10 mouse cellular contexts compared by ENCODE assay signal in the genomic region with DNA sequence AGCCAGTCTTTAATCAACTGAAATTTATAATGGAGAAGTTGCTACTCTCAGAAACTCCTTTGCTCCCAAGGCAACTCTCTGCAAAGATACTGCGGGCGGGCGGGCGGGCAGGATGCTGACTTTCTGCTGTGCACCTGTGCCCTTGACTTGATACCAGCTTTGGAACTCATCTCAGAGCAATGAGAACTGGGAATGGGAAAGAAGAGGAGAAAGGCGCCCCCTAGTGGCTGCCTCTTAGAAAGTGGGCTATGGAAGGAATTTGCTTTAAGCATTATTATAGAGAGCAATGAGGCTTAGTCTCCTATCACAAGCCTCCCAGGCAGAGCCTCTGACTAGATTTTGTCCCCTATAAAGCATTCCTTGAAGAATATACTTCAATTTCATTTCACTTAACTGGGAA. TPM values are rescaled to one million over a fixed set of nuclear protein-coding genes. Genes with fewer than 3 reads are reported as not detected.
DNase-seq lines count a peak whose midpoint lies in the region; ATAC-seq and TF ChIP-seq lines count a peak whose summit lies in the region.
"Had no signal": no experiment of that assay in that cellular context is flagged by ENCODE, and none has a peak within 500 bp of the region (broad histone marks: within the 10 kb centered on the region; RNA-seq: fewer than 3 reads in every experiment).

No protein-coding gene starts in this region.

- 59% methylated on average over 5 of the region's 5 CpGs for WGBS in intestine, postnatal 0 days
- WGBS in intestine, embryonic 16.5 days = 64% methylated on average over 5 of the region's 5 CpGs
- WGBS in midbrain, postnatal 0 days = 62% methylated on average over 5 of the region's 5 CpGs

- H3K4me1 ChIP-seq in intestine, postnatal 0 days (replicated peaks; ENCODE audit: control insufficient read depth, insufficient read depth, low read length) = no peaks in the 10 kb centered on the region
- H3K4me1 ChIP-seq in intestine, embryonic 16.5 days (ENCODE audit: control insufficient read depth, insufficient read depth, low read length) = 0 out of 2 replicates have a peak, but pooled peaks cover 2% of the 10 kb centered on the region
- no peaks in the 10 kb centered on the region for H3K4me1 ChIP-seq in midbrain, postnatal 0 days (ENCODE audit: insufficient read depth, low read length)
- H3K4me1 ChIP-seq: embryonic facial prominence, embryonic 15.5 days; liver, embryonic 15.5 days had no signal

- no peak overlapping the region for H3K4me2 ChIP-seq in intestine, postnatal 0 days (replicated peaks; ENCODE audit: low read depth)
- no peak overlapping the region for H3K4me2 ChIP-seq in intestine, embryonic 16.5 days (ENCODE audit: low read depth, low read length)
- no peak overlapping the region for H3K4me2 ChIP-seq in midbrain, postnatal 0 days (ENCODE audit: low read depth, low read length, poor library complexity, severe bottlenecking)
- H3K4me2 ChIP-seq: embryonic facial prominence, embryonic 15.5 days; liver, embryonic 15.5 days had no signal

- ATAC-seq in intestine, postnatal 0 days = no peak
- ATAC-seq in intestine, embryonic 16.5 days = no peak
- ATAC-seq in frontal cortex, adult (ENCODE audit: low TSS enrichment) = peak; percentile 77
- no peak for ATAC-seq in midbrain, postnatal 0 days (ENCODE audit: low FRiP score)
- no peak for ATAC-seq in inflammation-experienced regulatory T-cells, adult 6 months

- H3K36me3 ChIP-seq in intestine, postnatal 0 days (ENCODE audit: control insufficient read depth, insufficient read depth) = no peaks in the 10 kb centered on the region
- H3K36me3 ChIP-seq in intestine, embryonic 16.5 days (ENCODE audit: control insufficient read depth, insufficient read depth, low read length) = no peaks in the 10 kb centered on the region
- H3K36me3 ChIP-seq in midbrain, postnatal 0 days (ENCODE audit: insufficient read depth, low read length) = no peaks in the 10 kb centered on the region
- H3K36me3 ChIP-seq: embryonic facial prominence, embryonic 15.5 days; liver, embryonic 15.5 days had no signal

- H3K4me3 ChIP-seq in intestine, postnatal 0 days (ENCODE audit: low read depth, low read length) = no peak overlapping the region
- no peak overlapping the region for H3K4me3 ChIP-seq in intestine, embryonic 16.5 days (ENCODE audit: low read length)
- no peak overlapping the region for H3K4me3 ChIP-seq in midbrain, postnatal 0 days (ENCODE audit: low read depth, low read length)
- H3K4me3 ChIP-seq: embryonic facial prominence, embryonic 15.5 days; liver, embryonic 15.5 days had no signal

- TF ChIP-seq CTCF in intestine, postnatal 0 days (IDR thresholded peaks at IDR 0.05; ENCODE audit: low read depth) = peak; percentile 74
- TF ChIP-seq CTCF in midbrain, postnatal 0 days (IDR thresholded peaks at IDR 0.05) = peak; percentile 65

- H3K9ac ChIP-seq in intestine, postnatal 0 days (ENCODE audit: low read depth, low read length) = no peak overlapping the region
- no peak overlapping the region for H3K9ac ChIP-seq in intestine, embryonic 16.5 days (ENCODE audit: low read depth, low read length)
- H3K9ac ChIP-seq in midbrain, postnatal 0 days (replicated peaks; ENCODE audit: low read length, poor library complexity, severe bottlenecking) = no peak overlapping the region
- H3K9ac ChIP-seq: embryonic facial prominence, embryonic 15.5 days; liver, embryonic 15.5 days had no signal

- H3K27me3 ChIP-seq in intestine, postnatal 0 days (replicated peaks; ENCODE audit: control insufficient read depth, insufficient read depth, low read length) = no peaks in the 10 kb centered on the region
- H3K27me3 ChIP-seq in intestine, embryonic 16.5 days (replicated peaks; ENCODE audit: control insufficient read depth, insufficient read depth, low read length) = no peaks in the 10 kb centered on the region; the same call in 1 of the 2 replicates
- no peaks in the 10 kb centered on the region for H3K27me3 ChIP-seq in midbrain, postnatal 0 days (ENCODE audit: insufficient read depth, low read length)
- H3K27me3 ChIP-seq: embryonic facial prominence, embryonic 15.5 days; liver, embryonic 15.5 days had no signal

- no peak overlapping the region for H3K27ac ChIP-seq in intestine, postnatal 0 days (ENCODE audit: low read depth, low read length)
- no peak overlapping the region for H3K27ac ChIP-seq in intestine, embryonic 16.5 days (ENCODE audit: low read length)
- no peak overlapping the region for H3K27ac ChIP-seq in midbrain, postnatal 0 days (ENCODE audit: low read depth, low read length)
- H3K27ac ChIP-seq: embryonic facial prominence, embryonic 15.5 days; liver, embryonic 15.5 days had no signal

- H3K9me3 ChIP-seq in intestine, postnatal 0 days (ENCODE audit: control insufficient read depth) = no peaks in the 10 kb centered on the region
- H3K9me3 ChIP-seq in intestine, embryonic 16.5 days (ENCODE audit: control insufficient read depth, low read length) = no peaks in the 10 kb centered on the region
- no peaks in the 10 kb centered on the region for H3K9me3 ChIP-seq in midbrain, postnatal 0 days (ENCODE audit: low read length)
- H3K9me3 ChIP-seq: embryonic facial prominence, embryonic 15.5 days; liver, embryonic 15.5 days had no signal

- peak; percentile 69 for DNase-seq in ES-CJ7 (ENCODE audit: low read depth, low spot score)
- DNase-seq in brain, adult 2 months (ENCODE audit: low read depth, low spot score) = peak; percentile 71
- peak; percentile 45 to 57 for DNase-seq in layer of hippocampus, postnatal 14 days (ENCODE audit: low spot score in 2 of 2)
- DNase-seq in midbrain, postnatal 0 days (ENCODE audit: low spot score) = peak; percentile 57

RNA-seq across cellular contexts. Expression of gene Osmr, which starts 9.0 kb away (rescaled TPM):
- 2.4 and 2.8 TPM in 2 replicates for polyA plus RNA-seq in intestine, postnatal 0 days (2015; fragmentation: Nextera tagmentation; extraction: Ambion mirVana)
- 1.2 and 1.6 TPM in 2 replicates for polyA plus RNA-seq in intestine, embryonic 16.5 days (2015; fragmentation: Nextera tagmentation; extraction: Ambion mirVana)
- 1 to 10 TPM; 5.4 to 5.6 TPM for total RNA-seq in layer of hippocampus, postnatal 14 days (2021)
- total RNA-seq in midbrain, postnatal 0 days (2014; rRNA removed) = 2.0 and 3.8 TPM in 2 replicates
- 1.8 TPM in 2 replicates for polyA plus RNA-seq in midbrain, postnatal 0 days (2015; fragmentation: Nextera tagmentation; extraction: Ambion mirVana)
- polyA plus RNA-seq in inflammation-experienced regulatory T-cells, adult 6 months (2017; shearing (Covaris generic)) = under 1 TPM in 1 of 3 experiments, not detected in 2; 0.26 TPM
